Mouse (Mus musculus) midbrain, embryonic 12.5 days (tissue): ENCODE results near the gene Lrrc1. TPM values are rescaled to one million over a fixed set of nuclear protein-coding genes. Genes with fewer than 3 reads are reported as not detected.

Experiments
- ATAC-seq: fragments of 200-750 bp; cut with Nextera tagmentation; 2 replicates; pipeline ENCODE4 v1.8.0; 2017; ENCODE audit warnings: low read depth, moderate TSS enrichment, moderate library complexity; ENCODE audit not compliant: low FRiP score
- H3K27ac ChIP-seq: fragments of 300-500 bp; sonication (generic); replicated peaks from 2 replicates; pipeline ENCODE4 v1.5.1; 2016; ENCODE audit warnings: mild to moderate bottlenecking
- H3K27me3 ChIP-seq: fragments of 300-500 bp; sonication (generic); 2 replicates; pipeline ENCODE4 v1.6.1; 2016; ENCODE audit warnings: mild to moderate bottlenecking
- H3K36me3 ChIP-seq: fragments of 300-500 bp; sonication (generic); 2 replicates; pipeline ENCODE4 v1.6.1; 2016
- H3K4me1 ChIP-seq: fragments of 300-500 bp; sonication (generic); 2 replicates; pipeline ENCODE4 v1.6.1; 2016
- H3K4me2 ChIP-seq: fragments of 300-500 bp; sonication (generic); replicated peaks from 2 replicates; pipeline ENCODE4 v1.6.1; 2016; ENCODE audit warnings: mild to moderate bottlenecking, moderate library complexity
- H3K4me3 ChIP-seq: fragments of 300-500 bp; sonication (generic); 2 replicates; pipeline ENCODE4 v1.5.1; 2016; ENCODE audit warnings: mild to moderate bottlenecking
- H3K9ac ChIP-seq: fragments of 300-500 bp; sonication (generic); replicated peaks from 2 replicates; pipeline ENCODE4 v1.6.1; 2016; ENCODE audit warnings: mild to moderate bottlenecking, moderate library complexity
- H3K9me3 ChIP-seq: fragments of 300-500 bp; sonication (generic); 2 replicates; pipeline ENCODE4 v1.6.1; 2016; ENCODE audit warnings: mild to moderate bottlenecking
- WGBS: fragments of 180-500 bp; shearing (Covaris S2); methylation state at CpG from one replicate; pipeline ENCODE4 v1.1.7; 2016; 5-methylcytosine and 5-hydroxymethylcytosine counted together
- polyA plus RNA-seq: library from polyadenylated mRNA; unstranded; fragments of >200 nt; fragmentation: Nextera tagmentation; extraction: Ambion mirVana; gene quantifications from 2 replicates; pipeline ENCODE4 v1.2.1, GENCODE M21; 2016

Gene Lrrc1
- polyA plus RNA-seq, 1 experiment from 2014 or later: 6.9 TPM

- 91% methylated on average over 7 of the region's 7 CpGs for WGBS
- H3K9ac ChIP-seq: no peak overlapping the region
- no peaks in the 10 kb centered on the region for H3K9me3 ChIP-seq
- no peak overlapping the region for H3K27ac ChIP-seq
- H3K4me1 ChIP-seq: peaks cover 22% of the 10 kb centered on the region
- H3K4me2 ChIP-seq: no peak overlapping the region
- peaks cover 7% of the 10 kb centered on the region; the same call in 1 of the 2 replicates for H3K27me3 ChIP-seq
- no peak overlapping the region for H3K4me3 ChIP-seq
- no peaks in the 10 kb centered on the region for H3K36me3 ChIP-seq
- no peak for ATAC-seq
Observed at GRCm38 (mm10) chr9:77516782-77517364, 27.8 kb downstream of the Lrrc1 start.

GRCm38 (mm10) chr9:77513892-77514291 lies 30.8 kb downstream of the Lrrc1 start:
- H3K9ac ChIP-seq: no peak overlapping the region
- WGBS: 74% methylated on average over 3 of the region's 3 CpGs
- H3K36me3 ChIP-seq: no peaks in the 10 kb centered on the region
- no peak for ATAC-seq
- H3K27ac ChIP-seq: no peak overlapping the region
- H3K9me3 ChIP-seq: no peaks in the 10 kb centered on the region
- peaks cover 22% of the 10 kb centered on the region for H3K4me1 ChIP-seq
- peaks cover 17% of the 10 kb centered on the region; the same call in 1 of the 2 replicates for H3K27me3 ChIP-seq
- no peak overlapping the region for H3K4me2 ChIP-seq
- no peak overlapping the region for H3K4me3 ChIP-seq

GRCm38 (mm10) chr9:77512220-77512619 lies 32.5 kb downstream of the Lrrc1 start:
- WGBS: 40% methylated on average over 6 of the region's 6 CpGs

GRCm38 (mm10) chr9:77510574-77510973 lies 34.1 kb downstream of the Lrrc1 start:
- 75% methylated on average over 8 of the region's 8 CpGs for WGBS
- peaks cover 28% of the 10 kb centered on the region; the same call in 1 of the 2 replicates for H3K27me3 ChIP-seq
- no peaks in the 10 kb centered on the region for H3K36me3 ChIP-seq
- H3K27ac ChIP-seq: no peak overlapping the region
- peaks cover 25% of the 10 kb centered on the region for H3K4me1 ChIP-seq
- no peak for ATAC-seq
- no peak overlapping the region for H3K9ac ChIP-seq
- H3K9me3 ChIP-seq: no peaks in the 10 kb centered on the region
- no peak overlapping the region for H3K4me2 ChIP-seq
- H3K4me3 ChIP-seq: no peak overlapping the region

More at GRCm38 (mm10) chr9:77512220-77512619, 32.5 kb downstream of the Lrrc1 start:
- Histone ChIP-seq H3K36me3 (no peaks in the 10 kb centered on the region), H3K4me3 (no peak overlapping the region), H3K9me3 (no peaks in the 10 kb centered on the region), H3K27ac (no peak overlapping the region), H3K4me1 (peaks cover 25% of the 10 kb centered on the region), H3K27me3 (peaks cover 26% of the 10 kb centered on the region; the same call in 1 of the 2 replicates), H3K9ac (no peak overlapping the region), H3K4me2 (no peak overlapping the region)
- no peak for ATAC-seq

GRCm38 (mm10) chr9:77507743-77508394 lies 36.8 kb downstream of the Lrrc1 start:
- H3K27ac ChIP-seq: no peak overlapping the region
- H3K27me3 ChIP-seq: peaks cover 35% of the 10 kb centered on the region
- no peaks in the 10 kb centered on the region for H3K36me3 ChIP-seq
- no peak overlapping the region for H3K4me3 ChIP-seq
- no peaks in the 10 kb centered on the region for H3K9me3 ChIP-seq
- H3K4me2 ChIP-seq: no peak overlapping the region
- WGBS: 95% methylated on average over 3 of the region's 3 CpGs
- peaks cover 23% of the 10 kb centered on the region for H3K4me1 ChIP-seq
- no peak overlapping the region for H3K9ac ChIP-seq
- ATAC-seq: no peak

- 12% methylated on average over 14 of the region's 14 CpGs for WGBS
- no peaks in the 10 kb centered on the region for H3K9me3 ChIP-seq
- H3K4me1 ChIP-seq: peaks cover 40% of the 10 kb centered on the region
- H3K4me2 ChIP-seq: peak overlapping the region; percentile 40
- no peak overlapping the region for H3K9ac ChIP-seq
- 0 out of 2 replicates have a peak overlapping the region, but pooled peaks have one; percentile 8 for H3K27ac ChIP-seq
- peak; percentile 75 for ATAC-seq
- no peak overlapping the region for H3K4me3 ChIP-seq
- H3K36me3 ChIP-seq: no peaks in the 10 kb centered on the region
- H3K27me3 ChIP-seq: peaks cover 47% of the 10 kb centered on the region
Observed at GRCm38 (mm10) chr9:77502548-77503438, 41.9 kb downstream of the Lrrc1 start.

- no peak overlapping the region for H3K4me3 ChIP-seq
- WGBS: 27% methylated on average over 6 of the region's 6 CpGs
- H3K4me2 ChIP-seq: peak overlapping the region; percentile 40
- H3K9me3 ChIP-seq: no peaks in the 10 kb centered on the region
- H3K9ac ChIP-seq: no peak overlapping the region
- H3K36me3 ChIP-seq: no peaks in the 10 kb centered on the region
- H3K27ac ChIP-seq: no peak overlapping the region
- H3K4me1 ChIP-seq: peaks cover 46% of the 10 kb centered on the region
- ATAC-seq: peak; percentile 78
- H3K27me3 ChIP-seq: peaks cover 44% of the 10 kb centered on the region
Observed at GRCm38 (mm10) chr9:77502171-77502547, 42.5 kb downstream of the Lrrc1 start.

- Histone ChIP-seq H3K4me2 (no peak overlapping the region), H3K4me3 (no peak overlapping the region), H3K9me3 (no peaks in the 10 kb centered on the region), H3K27ac (no peak overlapping the region), H3K4me1 (peaks cover 62% of the 10 kb centered on the region), H3K9ac (no peak overlapping the region), H3K36me3 (no peaks in the 10 kb centered on the region), H3K27me3 (peaks cover 55% of the 10 kb centered on the region)
- ATAC-seq: no peak
- WGBS: 89% methylated on average over 6 of the region's 6 CpGs
Observed at GRCm38 (mm10) chr9:77499084-77499483, 45.6 kb downstream of the Lrrc1 start.

GRCm38 (mm10) chr9:77498406-77498805 lies 46.3 kb downstream of the Lrrc1 start:
- Histone ChIP-seq H3K27me3 (peaks cover 55% of the 10 kb centered on the region), H3K4me1 (peaks cover 57% of the 10 kb centered on the region), H3K36me3 (no peaks in the 10 kb centered on the region), H3K27ac (no peak overlapping the region), H3K4me3 (no peak overlapping the region), H3K9ac (no peak overlapping the region), H3K4me2 (no peak overlapping the region), H3K9me3 (no peaks in the 10 kb centered on the region)
- WGBS: 72% methylated on average over 3 of the region's 3 CpGs
- no peak for ATAC-seq

GRCm38 (mm10) chr9:77497173-77497572 lies 47.5 kb downstream of the Lrrc1 start:
- Histone ChIP-seq H3K36me3 (no peaks in the 10 kb centered on the region), H3K27me3 (peaks cover 58% of the 10 kb centered on the region), H3K4me1 (peaks cover 44% of the 10 kb centered on the region), H3K9me3 (no peaks in the 10 kb centered on the region), H3K4me3 (no peak overlapping the region), H3K4me2 (peak overlapping the region; percentile 19; the same call in 1 of the 2 replicates), H3K27ac (peak overlapping the region; percentile 50), H3K9ac (no peak overlapping the region)
- ATAC-seq: no peak
- WGBS: 55% methylated on average over 6 of the region's 6 CpGs

- ATAC-seq: peak; percentile 90
- WGBS: 22% methylated on average over 12 of the region's 12 CpGs
- H3K9ac ChIP-seq: no peak overlapping the region
- no peaks in the 10 kb centered on the region for H3K9me3 ChIP-seq
- H3K4me2 ChIP-seq: peak overlapping the region; percentile 19; the same call in 1 of the 2 replicates
- H3K4me3 ChIP-seq: no peak overlapping the region
- no peaks in the 10 kb centered on the region for H3K36me3 ChIP-seq
- H3K4me1 ChIP-seq: peaks cover 39% of the 10 kb centered on the region
- peak overlapping the region; percentile 50 for H3K27ac ChIP-seq
- H3K27me3 ChIP-seq: peaks cover 58% of the 10 kb centered on the region
Observed at GRCm38 (mm10) chr9:77496540-77497062, 48.1 kb downstream of the Lrrc1 start.
